Mouse (Mus musculus): ENCODE results near the gene Actl7a. TPM values are rescaled to one million over a fixed set of nuclear protein-coding genes. Genes with fewer than 3 reads are reported as not detected.

The Actl7a gene
- polyA plus RNA-seq, 1 experiment: not detected

DNA sequence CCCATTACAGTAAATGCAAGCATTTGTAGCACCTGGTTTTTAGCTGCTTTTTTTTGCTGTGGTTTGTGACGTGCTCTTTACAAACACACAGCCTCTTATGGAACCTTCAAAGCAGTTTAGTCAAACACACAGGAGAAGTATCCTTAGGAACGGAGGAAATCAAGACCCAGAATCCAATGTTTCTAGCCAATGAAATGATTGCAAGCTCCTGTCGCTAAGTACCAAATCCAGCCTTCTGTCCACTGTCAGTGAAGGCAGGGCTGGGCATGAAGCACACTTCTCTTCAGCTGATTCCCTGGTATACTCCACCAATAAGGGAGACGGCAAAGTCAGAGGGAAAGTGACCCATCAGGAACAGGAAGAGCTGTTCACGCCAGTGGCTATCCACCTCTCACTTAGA is 12.8 kb downstream of the Actl7a start:
- no peak overlapping the region for H3K4me3 ChIP-seq
- no peak overlapping the region for H3K4me2 ChIP-seq (ENCODE audit: low read depth)
- no peaks in the 10 kb centered on the region for H3K27me3 ChIP-seq (ENCODE audit: control insufficient read depth, insufficient read depth, insufficient read length)
- peaks cover 39% of the 10 kb centered on the region for H3K36me3 ChIP-seq (ENCODE audit: control insufficient read depth, insufficient read depth)
- no peaks in the 10 kb centered on the region for H3K79me2 ChIP-seq (ENCODE audit: control insufficient read depth, insufficient read depth)
- H3ac ChIP-seq (ENCODE audit: control insufficient read depth, insufficient read length): no peak overlapping the region
- TF ChIP-seq MAX (IDR thresholded peaks at IDR 0.05; ENCODE audit: low read depth): no peak
- TF ChIP-seq POLR2A (IDR thresholded peaks at IDR 0.05; ENCODE audit: insufficient read length, low read depth): no peak
- TF ChIP-seq POLR2AphosphoS2 (IDR thresholded peaks at IDR 0.05; ENCODE audit: insufficient read length, low read depth): no peak

DNA sequence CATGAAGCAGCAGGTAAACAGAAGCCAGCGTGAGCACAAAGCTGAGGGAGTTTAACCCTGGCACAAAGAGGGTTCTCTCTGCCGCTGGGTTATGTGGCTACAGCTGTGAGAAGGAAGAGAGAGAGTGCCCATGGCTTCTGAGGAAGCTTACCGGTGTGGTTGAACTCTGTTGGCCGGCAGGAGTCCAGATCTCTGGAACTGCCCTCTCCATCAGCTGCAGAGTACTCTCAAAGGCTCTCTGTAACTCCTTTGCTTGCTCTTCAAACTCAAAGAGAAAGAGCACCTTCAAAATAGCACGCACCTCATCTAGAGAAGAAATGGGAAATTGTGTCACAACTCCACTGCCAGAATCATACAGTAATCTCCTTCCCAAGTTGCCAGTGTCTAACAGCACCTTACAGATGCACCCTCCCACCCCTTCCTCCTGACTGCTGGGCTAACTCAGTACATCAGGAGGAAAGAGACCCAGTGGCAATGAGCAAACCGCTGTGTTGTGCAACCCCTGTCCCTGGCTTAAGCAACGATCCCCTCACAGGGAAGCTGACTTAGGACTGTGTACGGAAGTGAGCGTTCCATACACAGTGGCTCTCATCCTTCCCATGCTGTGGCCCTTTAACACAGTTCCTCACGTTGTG is 13.9 kb downstream of the Actl7a start:
- Histone ChIP-seq H3K36me3 (ENCODE audit: control insufficient read depth, insufficient read depth) (peaks cover 34% of the 10 kb centered on the region), H3K4me3 (no peak overlapping the region), H3K79me2 (ENCODE audit: control insufficient read depth, insufficient read depth) (no peaks in the 10 kb centered on the region), H3ac (ENCODE audit: control insufficient read depth, insufficient read length) (no peak overlapping the region), H3K4me2 (ENCODE audit: low read depth) (no peak overlapping the region), H3K27me3 (ENCODE audit: control insufficient read depth, insufficient read depth, insufficient read length) (no peaks in the 10 kb centered on the region)
- no peak for TF ChIP-seq TCF3 (IDR thresholded peaks at IDR 0.05; ENCODE audit: insufficient read length, low read depth)

DNA sequence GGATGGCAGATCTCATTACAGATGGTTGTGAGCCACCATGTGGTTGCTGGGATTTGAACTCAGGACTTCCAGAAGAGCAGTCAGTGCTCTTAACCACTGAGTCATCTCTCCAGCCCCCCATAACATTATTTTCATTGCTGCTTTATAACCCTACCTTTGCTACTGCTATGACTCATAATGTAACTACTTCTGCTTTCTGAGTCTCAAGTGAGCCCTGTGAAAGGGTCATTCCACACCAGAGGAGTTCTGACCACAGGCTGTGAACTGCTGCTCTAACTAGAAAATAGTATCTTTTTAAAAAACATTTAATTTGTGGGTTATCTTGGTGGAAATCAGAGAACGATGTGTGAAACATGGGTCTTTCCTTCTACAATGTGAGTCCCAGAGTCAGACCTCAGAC is 14.5 kb downstream of the Actl7a start:
- Histone ChIP-seq H3K4me2 (ENCODE audit: low read depth) (no peak overlapping the region), H3K79me2 (ENCODE audit: control insufficient read depth, insufficient read depth) (no peaks in the 10 kb centered on the region), H3K27me3 (ENCODE audit: control insufficient read depth, insufficient read depth, insufficient read length) (no peaks in the 10 kb centered on the region), H3K36me3 (ENCODE audit: control insufficient read depth, insufficient read depth) (peaks cover 34% of the 10 kb centered on the region), H3K4me3 (no peak overlapping the region), H3ac (ENCODE audit: control insufficient read depth, insufficient read length) (no peak overlapping the region)
- TF ChIP-seq MYOD1 (IDR thresholded peaks at IDR 0.05; ENCODE audit: control insufficient read depth in 1 of 3, insufficient read length in 2 of 3, low read depth in 2 of 3): no peak

GRCm38 (mm10) chr4:56767861-56768284 is 24.7 kb downstream of the Actl7a start:
- Histone ChIP-seq H3K79me2 (ENCODE audit: control insufficient read depth, insufficient read depth) (no peaks in the 10 kb centered on the region), H3ac (ENCODE audit: control insufficient read depth, insufficient read length) (no peak overlapping the region), H3K4me2 (ENCODE audit: low read depth) (no peak overlapping the region), H3K27me3 (ENCODE audit: control insufficient read depth, insufficient read depth, insufficient read length) (no peaks in the 10 kb centered on the region), H3K4me3 (no peak overlapping the region), H3K36me3 (ENCODE audit: control insufficient read depth, insufficient read depth) (peaks cover 38% of the 10 kb centered on the region)
- no peak for TF ChIP-seq POLR2AphosphoS2 (IDR thresholded peaks at IDR 0.05; ENCODE audit: insufficient read length, low read depth)

GRCm38 (mm10) chr4:56768913-56769312 is 25.7 kb downstream of the Actl7a start:
- Histone ChIP-seq H3K79me2 (ENCODE audit: control insufficient read depth, insufficient read depth) (no peaks in the 10 kb centered on the region), H3ac (ENCODE audit: control insufficient read depth, insufficient read length) (no peak overlapping the region), H3K4me2 (ENCODE audit: low read depth) (no peak overlapping the region), H3K36me3 (ENCODE audit: control insufficient read depth, insufficient read depth) (peaks cover 48% of the 10 kb centered on the region), H3K27me3 (ENCODE audit: control insufficient read depth, insufficient read depth, insufficient read length) (no peaks in the 10 kb centered on the region), H3K4me3 (no peak overlapping the region)
- TF ChIP-seq TCF3 (IDR thresholded peaks at IDR 0.05; ENCODE audit: insufficient read length, low read depth): no peak
- no peak for TF ChIP-seq SRF (IDR thresholded peaks at IDR 0.05; ENCODE audit: control insufficient read depth, insufficient read length, low read depth)

GRCm38 (mm10) chr4:56771065-56771464 is 27.9 kb downstream of the Actl7a start:
- no peaks in the 10 kb centered on the region for H3K79me2 ChIP-seq (ENCODE audit: control insufficient read depth, insufficient read depth)
- H3K27me3 ChIP-seq (ENCODE audit: control insufficient read depth, insufficient read depth, insufficient read length): no peaks in the 10 kb centered on the region
- H3K4me2 ChIP-seq (ENCODE audit: low read depth): no peak overlapping the region
- H3K4me3 ChIP-seq: no peak overlapping the region
- H3ac ChIP-seq (ENCODE audit: control insufficient read depth, insufficient read length): no peak overlapping the region
- TF ChIP-seq POLR2AphosphoS2 (IDR thresholded peaks at IDR 0.05; ENCODE audit: insufficient read length, low read depth): no peak
- TF ChIP-seq MAX (IDR thresholded peaks at IDR 0.05; ENCODE audit: low read depth): no peak
- peaks cover 66% of the 10 kb centered on the region for H3K36me3 ChIP-seq (ENCODE audit: control insufficient read depth, insufficient read depth)

- no peaks in the 10 kb centered on the region for H3K79me2 ChIP-seq (ENCODE audit: control insufficient read depth, insufficient read depth)
- H3ac ChIP-seq (ENCODE audit: control insufficient read depth, insufficient read length): no peak overlapping the region
- no peaks in the 10 kb centered on the region for H3K27me3 ChIP-seq (ENCODE audit: control insufficient read depth, insufficient read depth, insufficient read length)
- no peak overlapping the region for H3K4me3 ChIP-seq
- no peak overlapping the region for H3K4me2 ChIP-seq (ENCODE audit: low read depth)
- TF ChIP-seq REST (IDR thresholded peaks at IDR 0.05; ENCODE audit: insufficient read depth, insufficient read length) (no peak), MYOD1 (IDR thresholded peaks at IDR 0.05; ENCODE audit: control insufficient read depth in 1 of 3, insufficient read length in 2 of 3, low read depth in 2 of 3) (no peak)
- H3K36me3 ChIP-seq (ENCODE audit: control insufficient read depth, insufficient read depth): peaks cover 74% of the 10 kb centered on the region
Observed at GRCm38 (mm10) chr4:56791373-56791772, 48.2 kb downstream of the Actl7a start.

Other genes starting within 250 kb of the Actl7a start
- gene Gm26657, start 3.3 kb upstream of the Actl7a start, polyA plus RNA-seq (2012; fragmentation: generic; extraction: Trizol): not detected
- gene Actl7b, start 2.0 kb upstream of the Actl7a start, polyA plus RNA-seq (2012; fragmentation: generic; extraction: Trizol): not detected
- gene Elp1, start 58.9 kb downstream of the Actl7a start, polyA plus RNA-seq (2012; fragmentation: generic; extraction: Trizol): 23.5 TPM
- gene Fam206a, start 58.9 kb downstream of the Actl7a start, polyA plus RNA-seq (2012; fragmentation: generic; extraction: Trizol): 12.0 TPM
- gene Ctnnal1, start 121.8 kb downstream of the Actl7a start, polyA plus RNA-seq (2012; fragmentation: generic; extraction: Trizol): 4.3 TPM
- gene Tmem245, start 204.0 kb downstream of the Actl7a start, polyA plus RNA-seq (2012; fragmentation: generic; extraction: Trizol): 4.4 TPM
- not detected for gene Frrs1l, start 247.0 kb downstream of the Actl7a start, polyA plus RNA-seq (2012; fragmentation: generic; extraction: Trizol)